Mouse (Mus musculus) lung, adult 18-20 months (tissue): ENCODE measurements around the gene Nab2.

Experiments used
- DNase-seq, 2 experiments: peaks; one replicate each; pipeline ENCODE4 v3.0.0; 2022; ENCODE audit warnings: mixed read lengths in 2 of 2

Nab2 gene

GRCm38 (mm10) chr10:127614236-127615033 is 53.9 kb downstream of the Nab2 start:
- DNase-seq = no peak

- no peak for DNase-seq
Observed at GRCm38 (mm10) chr10:127612079-127612775, 56.1 kb downstream of the Nab2 start.
